Mouse (Mus musculus): ENCODE results near the gene Mtpn.
A peak's percentile ranks its signal among the peaks of the same experiment; 100 is the strongest.

Mtpn gene

GRCm38 (mm10) chr6:35539304-35540009, at the start of gene Mtpn:
Gene Mtpn (minus strand): TSS chr6:35539888.
- DNase-seq (ENCODE audit: extremely low read depth, insufficient read length, low spot score): peak; percentile 91

GRCm38 (mm10) chr6:35568731-35569130, 29.0 kb upstream of the Mtpn start:
- DNase-seq (ENCODE audit: extremely low read depth, insufficient read length, low spot score): no peak

- no peak for DNase-seq (ENCODE audit: extremely low read depth, insufficient read length, low spot score)
These were observed 28.1 kb upstream of the Mtpn start for GRCm38 (mm10) chr6:35567755-35568154.

- no peak for DNase-seq (ENCODE audit: extremely low read depth, insufficient read length, low spot score)
These were observed 20.3 kb upstream of the Mtpn start for GRCm38 (mm10) chr6:35559950-35560349.

- DNase-seq (ENCODE audit: extremely low read depth, insufficient read length, low spot score): no peak
These were observed 4.7 kb upstream of the Mtpn start for GRCm38 (mm10) chr6:35544352-35544751.

GRCm38 (mm10) chr6:35542656-35543400, 3.1 kb upstream of the Mtpn start:
- DNase-seq (ENCODE audit: extremely low read depth, insufficient read length, low spot score): peak; percentile 7

GRCm38 (mm10) chr6:35540377-35540776, 689 bp upstream of the Mtpn start:
- no peak for DNase-seq (ENCODE audit: extremely low read depth, insufficient read length, low spot score)

GRCm38 (mm10) chr6:35538757-35539303, 858 bp downstream of the Mtpn start:
- DNase-seq (ENCODE audit: extremely low read depth, insufficient read length, low spot score): no peak

- DNase-seq (ENCODE audit: extremely low read depth, insufficient read length, low spot score): no peak
These were observed 3.7 kb downstream of the Mtpn start for GRCm38 (mm10) chr6:35536021-35536420.

- DNase-seq (ENCODE audit: extremely low read depth, insufficient read length, low spot score): no peak
These were observed 26.3 kb downstream of the Mtpn start for GRCm38 (mm10) chr6:35513362-35513761.

- no peak for DNase-seq (ENCODE audit: extremely low read depth, insufficient read length, low spot score)
These were observed 34.9 kb downstream of the Mtpn start for GRCm38 (mm10) chr6:35504781-35505180.

GRCm38 (mm10) chr6:35502904-35503303, 36.8 kb downstream of the Mtpn start:
- no peak for DNase-seq (ENCODE audit: extremely low read depth, insufficient read length, low spot score)

GRCm38 (mm10) chr6:35499978-35500667, 39.6 kb downstream of the Mtpn start:
- no peak for DNase-seq (ENCODE audit: extremely low read depth, insufficient read length, low spot score)

GRCm38 (mm10) chr6:35497406-35497805, 42.3 kb downstream of the Mtpn start:
- DNase-seq (ENCODE audit: extremely low read depth, insufficient read length, low spot score): no peak

- no peak for DNase-seq (ENCODE audit: extremely low read depth, insufficient read length, low spot score)
These were observed 45.8 kb downstream of the Mtpn start for GRCm38 (mm10) chr6:35493851-35494250.

GRCm38 (mm10) chr6:35479651-35480335, 59.9 kb downstream of the Mtpn start:
- DNase-seq (ENCODE audit: extremely low read depth, insufficient read length, low spot score): no peak

- DNase-seq (ENCODE audit: extremely low read depth, insufficient read length, low spot score): no peak
These were observed 62.9 kb downstream of the Mtpn start for GRCm38 (mm10) chr6:35476830-35477229.

- DNase-seq (ENCODE audit: extremely low read depth, insufficient read length, low spot score): no peak
These were observed 76.0 kb downstream of the Mtpn start for GRCm38 (mm10) chr6:35463450-35464395.

- DNase-seq (ENCODE audit: extremely low read depth, insufficient read length, low spot score): no peak
These were observed 77.2 kb downstream of the Mtpn start for GRCm38 (mm10) chr6:35462484-35462883.
